Mouse (Mus musculus): Measurements from ENCODE around the gene Ikbke.

DNA sequence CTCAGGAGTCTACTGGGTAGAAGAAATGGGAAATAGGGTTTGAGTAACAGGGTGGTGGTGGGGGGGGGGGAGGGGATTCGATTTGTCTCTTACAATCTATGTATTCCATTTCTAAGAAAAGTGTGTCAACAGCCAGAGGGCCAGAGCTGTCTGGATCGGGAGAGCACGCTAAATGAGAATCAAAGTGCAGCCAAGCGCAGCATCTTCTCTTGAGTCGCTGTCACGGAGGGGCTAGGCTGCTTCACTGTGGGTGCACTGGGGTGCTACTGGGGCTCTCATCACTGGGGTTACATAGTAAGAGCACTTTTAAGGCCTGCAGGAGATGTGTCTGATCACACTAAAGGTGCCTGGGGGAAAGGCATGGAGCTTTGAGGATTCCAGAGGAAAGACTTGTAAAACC is 70.6 kb downstream of the Ikbke start:
- TF ChIP-seq POLR2A (IDR thresholded peaks at IDR 0.05; ENCODE audit: insufficient read depth, low read depth, low read length), result no peak
- no peak for TF ChIP-seq CTCF (IDR thresholded peaks at IDR 0.05; ENCODE audit: insufficient read depth, low read depth, low read length)

Measured in olfactory bulb, adult 2 months (tissue).